Mouse (Mus musculus): ENCODE results near the gene Olfr803. TPM values are rescaled to one million over a fixed set of nuclear protein-coding genes. Genes with fewer than 3 reads are reported as not detected.

Gene Olfr803
- polyA plus RNA-seq, 1 experiment = not detected

- Histone ChIP-seq H3K36me3 (ENCODE audit: control insufficient read depth, insufficient read depth, low read length) (no peaks in the 10 kb centered on the region), H3K4me3 (ENCODE audit: control insufficient read depth, insufficient read depth, low read length) (no peak overlapping the region), H3K27ac (ENCODE audit: control insufficient read depth, insufficient read depth, low read length) (no peak overlapping the region), H3K27me3 (ENCODE audit: control insufficient read depth, insufficient read depth, low read length) (no peaks in the 10 kb centered on the region), H3K4me1 (replicated peaks; ENCODE audit: control insufficient read depth, insufficient read depth, low read length) (no peaks in the 10 kb centered on the region)
- no peak for DNase-seq
- TF ChIP-seq CTCF (IDR thresholded peaks at IDR 0.05; ENCODE audit: borderline replicate concordance, control insufficient read depth, extremely low read depth, insufficient read depth, low read length, poor library complexity) (no peak), POLR2A (IDR thresholded peaks at IDR 0.05; ENCODE audit: control insufficient read depth, extremely low read depth, insufficient read depth, low read length, poor library complexity) (no peak)
- 85% methylated on average over 1 of the region's 1 CpGs for WGBS
These were observed 42.3 kb downstream of the Olfr803 start for GRCm38 (mm10) chr10:129651763-129652162.

Other genes with a start within 250 kb of the Olfr803 start
- gene Olfr787, start 232.4 kb downstream of the Olfr803 start, polyA plus RNA-seq (2012; rRNA removed) = not detected in 2 replicates
- not detected in 2 replicates for gene Olfr788, start 223.3 kb downstream of the Olfr803 start, polyA plus RNA-seq (2012; rRNA removed)
- gene Olfr789, start 209.5 kb downstream of the Olfr803 start, polyA plus RNA-seq (2012; rRNA removed) = not detected in 2 replicates
- gene Olfr790, start 195.8 kb downstream of the Olfr803 start, polyA plus RNA-seq (2012; rRNA removed) = not detected in 2 replicates
- gene Olfr791, start 172.5 kb downstream of the Olfr803 start, polyA plus RNA-seq (2012; rRNA removed) = not detected in 2 replicates
- gene Olfr792, start 155.1 kb downstream of the Olfr803 start, polyA plus RNA-seq (2012; rRNA removed) = not detected in 2 replicates
- not detected in 2 replicates for gene Olfr794, start 126.6 kb downstream of the Olfr803 start, polyA plus RNA-seq (2012; rRNA removed)
- gene Olfr796, start 81.7 kb downstream of the Olfr803 start, polyA plus RNA-seq (2012; rRNA removed) = not detected in 2 replicates
- not detected in 2 replicates for gene Olfr798, start 66.4 kb downstream of the Olfr803 start, polyA plus RNA-seq (2012; rRNA removed)
- gene Olfr799, start 56.8 kb downstream of the Olfr803 start, polyA plus RNA-seq (2012; rRNA removed) = not detected in 2 replicates
- not detected in 2 replicates for gene Olfr800, start 36.6 kb downstream of the Olfr803 start, polyA plus RNA-seq (2012; rRNA removed)
- gene Olfr801, start 20.4 kb downstream of the Olfr803 start, polyA plus RNA-seq (2012; rRNA removed) = not detected in 2 replicates
- gene Olfr802, start 6.1 kb downstream of the Olfr803 start, polyA plus RNA-seq (2012; rRNA removed) = not detected in 2 replicates
- gene Olfr804, start 8.9 kb upstream of the Olfr803 start, polyA plus RNA-seq (2012; rRNA removed) = not detected in 2 replicates
- gene Olfr805, start 35.1 kb upstream of the Olfr803 start, polyA plus RNA-seq (2012; rRNA removed) = not detected in 2 replicates
- gene Olfr806, start 47.6 kb upstream of the Olfr803 start, polyA plus RNA-seq (2012; rRNA removed) = not detected in 2 replicates
- not detected in 2 replicates for gene Olfr807, start 63.5 kb upstream of the Olfr803 start, polyA plus RNA-seq (2012; rRNA removed)
- gene Olfr808, start 71.2 kb upstream of the Olfr803 start, polyA plus RNA-seq (2012; rRNA removed) = not detected in 2 replicates
- not detected in 2 replicates for gene Olfr809, start 80.4 kb upstream of the Olfr803 start, polyA plus RNA-seq (2012; rRNA removed)
- not detected in 2 replicates for gene Olfr810, start 100.6 kb upstream of the Olfr803 start, polyA plus RNA-seq (2012; rRNA removed)
- not detected in 2 replicates for gene Olfr811, start 110.1 kb upstream of the Olfr803 start, polyA plus RNA-seq (2012; rRNA removed)
- gene Olfr812, start 151.8 kb upstream of the Olfr803 start, polyA plus RNA-seq (2012; rRNA removed) = not detected in 2 replicates
- gene Olfr813, start 161.1 kb upstream of the Olfr803 start, polyA plus RNA-seq (2012; rRNA removed) = not detected in 2 replicates
- not detected in 2 replicates for gene Olfr814, start 185.6 kb upstream of the Olfr803 start, polyA plus RNA-seq (2012; rRNA removed)
- not detected in 2 replicates for gene Olfr815, start 211.6 kb upstream of the Olfr803 start, polyA plus RNA-seq (2012; rRNA removed)
- gene Olfr816, start 221.3 kb upstream of the Olfr803 start, polyA plus RNA-seq (2012; rRNA removed) = not detected in 2 replicates

Data from thymus, adult 2 months (tissue).